Mouse (Mus musculus): ENCODE measurements around the gene 1700021F05Rik.

1700021F05Rik gene

DNA sequence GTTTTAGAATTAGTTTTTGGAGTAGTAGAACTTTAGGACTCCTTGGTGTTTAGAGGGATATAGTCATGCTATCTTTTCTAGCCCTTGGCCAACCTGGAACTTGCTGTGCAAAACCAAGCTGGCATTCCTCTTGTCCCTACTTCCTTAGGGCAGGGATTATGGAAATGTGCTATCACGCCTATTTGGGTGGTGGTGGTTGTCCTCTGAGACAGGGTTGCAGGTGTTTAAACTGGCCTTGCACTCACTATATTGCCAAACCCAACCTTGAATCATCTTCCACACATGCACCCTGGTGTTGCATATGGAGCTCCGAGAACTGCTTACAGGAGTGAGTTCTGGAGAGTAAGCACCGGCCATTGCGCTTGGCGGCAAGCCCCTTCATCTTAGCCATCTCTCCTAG, 58.8 kb downstream of the 1700021F05Rik start:
- no peak for DNase-seq (ENCODE audit: low read depth)

DNA sequence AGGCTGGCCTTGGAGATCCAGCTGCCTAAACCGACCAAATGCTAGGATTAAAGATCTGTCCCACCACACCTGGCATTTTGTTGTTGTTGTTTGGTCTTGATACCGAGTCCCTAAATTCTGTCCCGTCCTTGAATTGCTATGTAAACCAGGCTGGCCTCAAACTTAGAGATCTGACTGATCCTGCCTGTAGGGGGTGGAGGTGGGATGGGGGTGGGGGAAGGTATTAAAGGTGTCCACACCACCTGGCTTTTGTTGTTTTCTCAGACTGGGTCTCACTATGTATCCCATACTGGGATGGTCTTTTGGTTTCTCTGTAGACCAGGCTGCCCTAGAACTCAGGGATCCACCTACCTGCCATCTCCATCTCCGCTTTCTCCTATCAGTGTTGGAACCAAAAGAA, 59.6 kb downstream of the 1700021F05Rik start:
- peak; percentile 14 for DNase-seq (ENCODE audit: low read depth)

DNA sequence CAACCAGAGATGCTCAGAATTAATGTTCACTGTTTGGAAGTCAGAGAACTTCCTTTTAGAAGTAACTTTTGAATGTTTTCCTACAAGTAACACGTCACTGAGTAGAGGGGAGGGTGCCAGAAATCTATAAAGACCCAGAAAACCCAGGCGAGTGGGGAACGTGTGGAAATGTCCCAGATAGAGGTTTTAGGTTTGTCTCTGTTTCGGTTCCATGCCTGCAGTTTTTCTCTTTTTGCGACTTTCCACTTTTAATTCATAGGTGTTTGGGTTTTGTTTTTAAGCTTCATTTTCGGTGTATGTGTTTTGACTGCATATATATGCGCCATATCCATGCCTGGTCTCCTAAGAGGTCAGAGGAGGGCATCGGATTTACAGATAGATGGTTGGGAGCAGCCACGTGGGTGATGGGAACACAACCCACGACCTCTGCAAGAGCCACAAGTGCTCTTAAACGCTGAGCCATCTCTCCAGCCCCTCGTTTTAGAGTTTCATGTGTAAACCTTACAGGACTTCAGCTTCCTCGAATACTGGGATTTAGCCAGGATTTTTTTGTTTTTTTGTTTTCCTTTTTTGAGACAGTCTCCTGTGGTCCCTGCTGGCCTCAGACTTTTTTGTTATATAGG, 60.5 kb downstream of the 1700021F05Rik start:
- DNase-seq (ENCODE audit: low read depth): peak; percentile 28

DNA sequence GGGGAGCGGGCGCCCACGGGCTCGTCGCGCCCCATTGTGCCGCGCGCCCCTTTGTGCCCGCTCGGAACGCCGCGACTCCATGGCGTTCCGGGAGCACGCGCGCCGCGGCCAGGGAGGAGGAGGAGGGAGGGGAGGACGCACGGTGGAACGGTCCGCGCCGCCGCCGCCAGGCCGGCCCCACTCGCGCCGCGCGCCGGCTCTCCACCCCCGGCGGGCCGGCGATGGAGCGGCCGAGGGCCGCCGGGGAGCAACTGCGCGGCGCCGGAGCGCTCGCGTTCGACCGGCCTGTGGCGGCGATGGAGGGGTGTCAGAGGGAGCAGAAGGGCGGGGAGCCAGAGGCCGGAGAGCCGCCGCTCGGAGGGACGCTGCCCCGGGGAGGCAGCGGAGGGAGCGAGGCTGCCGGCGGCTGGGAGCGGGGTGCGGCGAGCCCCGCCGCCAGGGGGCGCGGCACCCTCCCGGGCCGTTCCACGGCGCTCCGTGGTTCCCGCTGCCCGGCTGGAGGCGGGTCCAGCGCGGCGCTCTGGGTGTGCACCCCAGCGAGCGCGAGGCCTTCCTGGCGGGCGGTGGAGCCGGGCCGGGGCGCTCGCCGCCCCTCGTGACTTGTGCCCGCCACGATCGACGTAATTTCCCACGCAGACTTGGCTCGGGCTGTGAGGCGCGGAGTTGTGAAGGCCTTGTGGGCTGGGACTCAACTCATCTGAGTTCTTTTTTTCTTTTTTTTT, 61.2 kb downstream of the 1700021F05Rik start:
- peak; percentile 75 for DNase-seq (ENCODE audit: low read depth)

DNA sequence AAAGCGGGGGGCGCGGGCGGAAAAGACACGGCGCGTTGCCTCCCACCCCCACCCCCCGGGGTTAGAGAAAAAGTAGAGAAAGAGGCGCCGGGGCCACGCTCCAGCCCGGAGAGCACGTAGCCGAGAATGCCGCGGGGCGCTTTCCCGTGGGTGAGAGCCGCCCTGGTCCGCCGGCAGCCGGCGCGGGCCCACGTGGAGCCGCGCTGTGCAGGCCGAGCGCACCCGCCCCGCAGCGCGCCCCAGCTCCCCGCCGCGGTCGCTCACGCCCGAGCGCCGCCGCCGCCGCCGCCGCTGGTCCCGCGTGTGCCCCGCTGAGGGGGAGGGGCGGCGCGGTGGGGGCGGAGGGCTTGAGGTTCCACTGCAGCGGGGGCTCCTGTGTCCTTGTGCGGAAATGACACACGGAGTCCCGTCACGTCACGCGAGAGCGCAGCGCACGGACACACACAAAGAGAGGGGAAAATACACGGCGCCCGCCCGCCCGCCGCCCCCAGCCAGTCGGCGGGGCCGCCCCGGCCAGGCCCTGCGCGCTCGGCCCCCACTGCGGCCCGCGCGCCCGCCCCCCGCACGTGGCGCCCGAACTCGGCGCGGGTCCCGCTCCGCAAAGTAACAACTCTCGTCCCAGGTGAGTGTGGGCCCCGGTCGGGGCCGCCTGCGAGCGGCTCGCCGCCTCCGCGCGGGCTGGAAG, 61.9 kb downstream of the 1700021F05Rik start, which contains the start of gene Bend3:
TSS of gene Bend3 (plus strand) at position 81 of the 685 bp plus-strand sequence.
- DNase-seq (ENCODE audit: low read depth): peak; percentile 13

DNA sequence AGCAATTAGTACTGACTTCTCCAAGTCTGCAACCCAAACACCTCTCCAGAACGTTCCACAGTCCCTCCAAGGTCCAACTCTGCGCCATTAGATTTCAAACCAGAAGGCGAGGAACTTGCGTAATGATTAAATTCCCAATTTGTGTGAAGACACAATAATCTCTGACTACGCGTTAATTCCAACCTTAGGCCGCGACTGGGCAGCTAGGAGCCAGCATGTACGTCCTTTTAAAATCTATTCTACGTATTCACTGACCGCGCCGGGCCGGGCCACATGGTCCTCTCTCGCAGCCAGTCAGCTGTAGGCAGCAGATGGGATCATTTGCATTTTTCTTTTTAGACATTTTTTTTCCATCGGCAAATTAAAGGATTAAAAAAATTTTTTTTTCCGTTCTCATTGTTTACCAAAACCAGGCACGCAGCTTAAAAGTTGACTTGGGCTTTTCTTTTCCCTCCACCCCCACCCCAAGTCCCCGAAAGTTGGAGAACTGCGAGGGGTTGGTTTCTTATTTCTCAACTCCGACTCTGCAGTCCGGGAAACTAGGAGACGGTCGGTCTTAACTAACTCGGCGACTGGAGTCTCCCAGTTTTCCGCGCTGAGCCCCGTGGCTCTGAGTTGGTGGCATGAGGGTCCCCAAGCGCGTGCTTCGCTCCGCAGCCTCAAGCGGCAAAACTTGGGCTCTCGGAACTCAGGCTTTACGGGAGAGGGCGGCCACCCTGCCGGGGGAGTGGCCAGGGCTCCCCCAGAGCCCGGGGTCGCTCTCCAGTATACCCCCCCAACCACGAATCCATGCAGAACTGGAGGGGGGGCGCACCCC, 62.7 kb downstream of the 1700021F05Rik start:
- DNase-seq (ENCODE audit: low read depth): peak; percentile 48

DNA sequence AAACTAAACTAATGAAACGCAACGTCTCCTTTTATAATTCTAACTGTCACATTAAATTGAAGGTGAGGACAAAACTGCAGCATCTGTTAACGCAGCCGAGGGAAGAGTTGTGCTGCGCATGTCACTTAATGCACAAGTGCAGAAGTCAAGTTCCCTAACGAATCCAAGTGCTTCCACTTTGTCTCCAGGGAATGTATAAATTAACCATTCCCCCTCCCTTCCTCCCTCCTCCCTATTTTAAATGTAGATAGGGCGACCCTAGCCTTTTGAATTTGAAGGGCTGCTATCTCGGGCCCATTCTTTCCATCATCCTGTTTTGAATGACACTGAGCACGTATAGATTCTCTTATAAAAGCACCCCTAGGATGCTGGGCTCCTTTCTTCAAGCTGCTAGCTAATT, 63.3 kb downstream of the 1700021F05Rik start:
- peak; percentile 15 for DNase-seq (ENCODE audit: low read depth)

DNA sequence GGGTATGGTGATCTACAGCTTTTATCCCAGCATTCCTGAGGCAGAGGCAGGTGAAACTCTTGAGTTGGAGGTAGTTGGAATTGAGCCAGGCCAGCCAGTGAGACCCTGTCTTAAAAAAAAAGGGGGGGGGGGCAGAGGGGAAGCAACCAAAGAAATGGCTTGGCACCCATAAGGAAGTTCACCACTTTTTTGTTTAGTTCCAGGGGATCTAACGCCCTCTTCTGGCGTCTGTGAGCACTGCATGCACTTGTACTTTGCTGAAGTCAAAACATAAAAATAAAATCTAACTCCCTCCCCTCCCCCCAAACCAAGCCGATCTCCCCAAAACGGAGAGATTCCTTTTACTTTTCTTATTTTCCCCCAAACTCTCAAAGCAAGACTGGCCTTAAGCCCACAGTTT, 65.4 kb downstream of the 1700021F05Rik start:
- peak; percentile 42 for DNase-seq (ENCODE audit: low read depth)
